Mouse (Mus musculus): ENCODE results near the gene Spata5. TPM values are rescaled to one million over a fixed set of nuclear protein-coding genes. Genes with fewer than 3 reads are reported as not detected.

Gene Spata5
- total RNA-seq (2021): 10 to 100 TPM; 32.0 to 42.8 TPM
- long read RNA-seq, experiment 1, transcript Spata5-202 (16 exons, 3,295 nt): major isoform, 12 of 17 reads
- long read RNA-seq, experiment 1, partial matches to known transcripts: 1 of 17 reads
- long read RNA-seq, experiment 1, other reads (novel, unspliced or antisense): 1 of 17 reads
- long read RNA-seq, experiment 2, transcript Spata5-201 (16 exons, 2,890 nt): minor isoform, 7 of 37 reads
- long read RNA-seq, experiment 2, transcript Spata5-202 (16 exons, 3,295 nt): major isoform, 23 of 37 reads
- long read RNA-seq, experiment 2, partial matches to known transcripts: 3 of 37 reads
- long read RNA-seq, experiment 2, other reads (novel, unspliced or antisense): 1 of 37 reads

GRCm38 (mm10) chr3:37419458-37419991, at the start of gene Spata5:
Gene Spata5 (plus strand): TSS chr3:37419896.
- peak; percentile 88 to 95 for DNase-seq (ENCODE audit: low spot score in 2 of 2)

GRCm38 (mm10) chr3:37370407-37370806, 49.3 kb upstream of the Spata5 start:
- no peak for DNase-seq (ENCODE audit: low spot score in 2 of 2)

GRCm38 (mm10) chr3:37373712-37374111, 46.0 kb upstream of the Spata5 start:
- DNase-seq (ENCODE audit: low spot score in 2 of 2): no peak

- DNase-seq (ENCODE audit: low spot score in 2 of 2): no peak
Measured at GRCm38 (mm10) chr3:37377926-37378325, 41.8 kb upstream of the Spata5 start.

- no peak for DNase-seq (ENCODE audit: low spot score in 2 of 2)
Measured at GRCm38 (mm10) chr3:37378412-37378811, 41.3 kb upstream of the Spata5 start.

- no peak for DNase-seq (ENCODE audit: low spot score in 2 of 2)
Measured at GRCm38 (mm10) chr3:37379201-37379600, 40.5 kb upstream of the Spata5 start.

GRCm38 (mm10) chr3:37379930-37380881, 39.5 kb upstream of the Spata5 start:
- DNase-seq (ENCODE audit: low spot score in 2 of 2): no peak

- DNase-seq (ENCODE audit: low spot score in 2 of 2): no peak
Measured at GRCm38 (mm10) chr3:37381457-37381856, 38.2 kb upstream of the Spata5 start.

GRCm38 (mm10) chr3:37383096-37383765, 36.5 kb upstream of the Spata5 start:
- DNase-seq (ENCODE audit: low spot score in 2 of 2): no peak

GRCm38 (mm10) chr3:37387310-37387709, 32.4 kb upstream of the Spata5 start:
- DNase-seq (ENCODE audit: low spot score in 2 of 2): no peak

- no peak for DNase-seq (ENCODE audit: low spot score in 2 of 2)
Measured at GRCm38 (mm10) chr3:37396930-37397608, 22.6 kb upstream of the Spata5 start.

GRCm38 (mm10) chr3:37397646-37398045, 22.1 kb upstream of the Spata5 start:
- DNase-seq (ENCODE audit: low spot score in 2 of 2): no peak

GRCm38 (mm10) chr3:37398661-37399395, 20.9 kb upstream of the Spata5 start:
- DNase-seq (ENCODE audit: low spot score in 2 of 2): no peak

- DNase-seq (ENCODE audit: low spot score in 2 of 2): no peak
Measured at GRCm38 (mm10) chr3:37401729-37402610, 17.7 kb upstream of the Spata5 start.

GRCm38 (mm10) chr3:37407598-37407997, 12.1 kb upstream of the Spata5 start:
- no peak for DNase-seq (ENCODE audit: low spot score in 2 of 2)

GRCm38 (mm10) chr3:37413446-37413845, 6.2 kb upstream of the Spata5 start:
- no peak for DNase-seq (ENCODE audit: low spot score in 2 of 2)

- DNase-seq (ENCODE audit: low spot score in 2 of 2): peak in 1 of 2 experiments; percentile 66
Measured at GRCm38 (mm10) chr3:37414413-37414960, 5.2 kb upstream of the Spata5 start.

GRCm38 (mm10) chr3:37418341-37418740, 1.4 kb upstream of the Spata5 start:
- no peak for DNase-seq (ENCODE audit: low spot score in 2 of 2)

Measured in adrenal gland, postnatal 4 days (tissue).